Mouse (Mus musculus) granulocyte monocyte progenitor cell, adult 5-6 weeks (primary cell): ENCODE measurements around the gene Nlrp5. TPM values are rescaled to one million over a fixed set of nuclear protein-coding genes. Genes with fewer than 3 reads are reported as not detected.
"Not testable (repeated sequence)": the region's sequence is repeated elsewhere in the genome, so short reads cannot be mapped to it uniquely, and the experiment has no call there.

Experiments
- ATAC-seq: replicated peaks from 2 replicates; pipeline ENCODE4 v1.8.0; 2016; ENCODE audit warnings: mild to moderate bottlenecking, moderate TSS enrichment, inconsistent platforms; ENCODE audit not compliant: poor library complexity, severe bottlenecking
- total RNA-seq, 2 experiments: library from RNA; stranded (forward) in 1 of 2; stranded (reverse) in 1 of 2; fragments of 200-712, 200-1000 nt in 1 of 2; fragments of >200 nt in 1 of 2; fragmentation: Nextera tagmentation in 1 of 2; gene quantifications; 2 replicates each; pipeline ENCODE4 v1.2.3; 2014 to 2017

The Nlrp5 gene
- total RNA-seq (2014; fragmentation: Nextera tagmentation) (not detected in 2 replicates), total RNA-seq (2017) (not detected in 2 replicates)

- ATAC-seq: no peak
These were observed at the start of gene Nlrp5 for GRCm38 (mm10) chr7:23385589-23385988. Gene Nlrp5 (plus strand): TSS chr7:23385889.

- ATAC-seq: not testable (repeated sequence)
These were observed 27.4 kb upstream of the Nlrp5 start for GRCm38 (mm10) chr7:23358311-23358710.

GRCm38 (mm10) chr7:23470201-23470600 lies 84.5 kb downstream of the Nlrp5 start:
- ATAC-seq: not testable (repeated sequence)

- not testable (repeated sequence) for ATAC-seq
These were observed 85.1 kb downstream of the Nlrp5 start for GRCm38 (mm10) chr7:23470832-23471231.

GRCm38 (mm10) chr7:23472886-23473285 lies 87.2 kb downstream of the Nlrp5 start:
- ATAC-seq: not testable (repeated sequence)

Other genes with a start within 250 kb of the Nlrp5 start
- gene Gm10662, start 241.4 kb upstream of the Nlrp5 start, total RNA-seq (2014; fragmentation: Nextera tagmentation): not detected in 2 replicates
- not detected in 2 replicates for gene Gm10662, start 241.4 kb upstream of the Nlrp5 start, total RNA-seq (2017)
- not detected in 2 replicates for gene Vmn1r165, start 168.6 kb upstream of the Nlrp5 start, total RNA-seq (2014; fragmentation: Nextera tagmentation)
- not detected in 2 replicates for gene Vmn1r165, start 168.6 kb upstream of the Nlrp5 start, total RNA-seq (2017)
- not detected in 2 replicates for gene Vmn1r166, start 134.2 kb upstream of the Nlrp5 start, total RNA-seq (2014; fragmentation: Nextera tagmentation)
- gene Vmn1r166, start 134.2 kb upstream of the Nlrp5 start, total RNA-seq (2017): not detected in 2 replicates
- not detected in 2 replicates for gene Gm6902, start 107.0 kb upstream of the Nlrp5 start, total RNA-seq (2014; fragmentation: Nextera tagmentation)
- not detected in 2 replicates for gene Gm6902, start 107.0 kb upstream of the Nlrp5 start, total RNA-seq (2017)
- not detected in 2 replicates for gene Nlrp4e, start 84.7 kb upstream of the Nlrp5 start, total RNA-seq (2014; fragmentation: Nextera tagmentation)
- gene Nlrp4e, start 84.7 kb upstream of the Nlrp5 start, total RNA-seq (2017): not detected in 2 replicates
- not detected in 2 replicates for gene Vmn1r167, start 121.3 kb downstream of the Nlrp5 start, total RNA-seq (2014; fragmentation: Nextera tagmentation)
- not detected in 2 replicates for gene Vmn1r167, start 121.3 kb downstream of the Nlrp5 start, total RNA-seq (2017)
- not detected in 2 replicates for gene Vmn1r168, start 153.8 kb downstream of the Nlrp5 start, total RNA-seq (2014; fragmentation: Nextera tagmentation)
- gene Vmn1r168, start 153.8 kb downstream of the Nlrp5 start, total RNA-seq (2017): not detected in 2 replicates
- gene Vmn1r169, start 189.6 kb downstream of the Nlrp5 start, total RNA-seq (2014; fragmentation: Nextera tagmentation): not detected in 2 replicates
- not detected in 2 replicates for gene Vmn1r169, start 189.6 kb downstream of the Nlrp5 start, total RNA-seq (2017)
- not detected in 2 replicates for gene Vmn1r170, start 220.3 kb downstream of the Nlrp5 start, total RNA-seq (2014; fragmentation: Nextera tagmentation)
- gene Vmn1r170, start 220.3 kb downstream of the Nlrp5 start, total RNA-seq (2017): not detected in 2 replicates
- gene Vmn1r171, start 244.8 kb downstream of the Nlrp5 start, total RNA-seq (2014; fragmentation: Nextera tagmentation): not detected in 2 replicates
- gene Vmn1r171, start 244.8 kb downstream of the Nlrp5 start, total RNA-seq (2017): not detected in 2 replicates